Mouse (Mus musculus) ES-CJ7 (cell line): Measurements from ENCODE around the gene Sac3d1.
A peak's percentile ranks its signal among the peaks of the same experiment; 100 is the strongest.
"Not testable (repeated sequence)": the region's sequence is repeated elsewhere in the genome, so short reads cannot be mapped to it uniquely, and the experiment has no call there.

Source experiments
- DNase-seq: peaks from one replicate; pipeline ENCODE4 v3.0.0; 2011; ENCODE audit warnings: low read depth, low spot score

The Sac3d1 gene

DNA sequence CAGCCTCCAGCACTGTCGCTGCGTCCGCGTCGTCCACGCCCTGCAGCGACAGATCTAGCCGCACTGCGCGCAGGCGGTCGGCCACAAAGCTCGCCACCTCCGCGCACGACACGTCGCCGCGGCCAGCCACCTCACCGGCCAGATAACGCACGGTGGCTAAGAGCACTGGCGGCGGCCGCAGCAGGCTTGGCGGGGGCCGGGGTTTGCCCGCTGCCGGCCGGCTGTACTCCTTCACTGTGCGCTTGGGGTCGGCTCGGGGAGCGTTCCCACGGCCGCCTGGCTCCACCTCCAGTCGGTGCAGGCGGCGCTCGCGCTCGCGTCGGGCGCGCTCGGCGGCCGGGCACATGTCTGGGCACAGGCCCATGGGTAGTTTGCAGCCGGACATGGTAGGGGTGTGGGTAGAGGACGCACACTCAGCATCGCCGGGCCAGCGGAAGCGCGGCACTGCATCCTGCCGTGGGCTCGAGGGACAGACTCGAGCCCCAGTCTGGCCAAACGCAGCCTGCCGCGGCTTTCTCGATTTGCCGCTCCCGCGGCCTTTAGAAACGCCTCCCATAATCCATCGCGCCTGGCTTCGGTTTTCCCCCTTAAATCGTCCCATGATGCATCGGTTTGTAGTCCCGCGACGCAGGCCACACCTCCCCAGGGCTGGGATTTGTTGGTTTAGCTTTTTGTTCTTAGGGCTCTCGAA is at the start of gene Sac3d1:
Gene Sac3d1, minus strand, starts transcription at position 665 of the 691 bp plus-strand sequence.
- DNase-seq, result peak; percentile 94

DNA sequence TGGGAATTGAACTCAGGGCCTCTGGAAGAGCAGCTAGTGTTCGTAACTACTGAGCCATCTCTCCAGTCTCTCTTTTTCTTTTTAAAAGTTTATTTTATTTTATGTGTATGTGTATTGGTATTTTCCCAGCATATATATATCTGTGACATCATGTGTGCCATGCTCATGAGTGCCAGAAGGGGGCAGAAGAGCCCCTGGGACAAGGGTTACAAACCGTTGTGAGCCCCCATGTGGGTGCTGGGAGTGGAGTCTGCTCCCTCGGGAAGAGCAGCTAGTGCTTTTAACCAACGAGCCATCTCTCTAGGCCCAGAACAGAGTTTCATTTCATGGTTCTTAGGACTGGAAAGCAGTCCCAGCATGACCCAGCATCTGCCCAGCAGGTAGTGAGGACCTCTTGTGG is 48.3 kb upstream of the Sac3d1 start:
- DNase-seq, result peak; percentile 59

DNA sequence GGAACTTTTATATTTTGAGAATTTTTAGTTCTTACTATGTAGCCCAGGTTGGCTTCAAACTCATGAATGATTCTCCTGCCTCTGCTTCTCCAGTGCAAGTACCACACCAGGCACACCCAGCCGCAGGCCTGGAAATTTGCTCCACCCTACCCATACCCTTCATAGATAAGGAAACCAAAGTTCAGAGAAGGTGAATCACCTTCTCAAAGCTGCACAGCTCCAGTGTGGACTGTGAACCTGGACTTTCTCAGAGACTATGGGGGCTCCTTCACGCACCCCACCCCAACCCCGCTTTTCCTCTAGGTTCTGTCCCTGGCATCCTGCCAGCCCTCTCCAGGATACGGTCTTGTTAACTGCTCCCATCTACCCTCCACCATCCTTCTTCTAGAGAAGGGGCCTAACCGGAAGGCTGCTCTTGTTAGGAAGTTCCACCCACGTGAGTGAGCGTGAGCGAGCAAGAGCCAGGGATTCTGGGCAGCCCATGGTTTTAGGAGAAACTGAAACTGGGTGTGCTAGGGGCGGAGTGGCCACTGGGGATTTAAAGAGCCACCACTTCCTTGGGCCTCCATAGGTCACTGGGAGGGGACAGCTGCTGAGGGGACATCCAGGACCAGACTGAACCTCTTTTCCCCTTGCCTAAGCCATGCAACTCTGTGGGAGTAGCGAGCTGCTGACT is 45.6 kb upstream of the Sac3d1 start:
- no peak for DNase-seq

DNA sequence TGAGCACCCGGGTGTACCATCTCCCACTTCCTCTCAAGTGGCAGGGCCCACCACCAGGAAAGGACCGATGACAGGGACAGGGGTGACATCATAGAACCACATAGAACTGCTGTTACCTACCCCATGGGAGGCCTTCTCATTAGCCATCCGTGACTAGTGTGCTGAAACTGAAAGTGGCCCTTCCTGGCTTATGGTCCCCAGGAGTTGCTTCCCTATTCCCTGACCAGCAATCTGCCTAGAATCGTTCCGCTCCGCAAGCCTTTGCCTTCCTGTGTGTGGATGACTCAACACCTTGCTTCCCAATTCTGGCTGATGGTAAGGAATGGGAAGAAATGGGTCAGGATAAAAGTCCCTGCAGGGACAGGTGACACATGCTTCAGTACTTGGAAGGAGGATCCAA is 38.8 kb upstream of the Sac3d1 start:
- no peak for DNase-seq

DNA sequence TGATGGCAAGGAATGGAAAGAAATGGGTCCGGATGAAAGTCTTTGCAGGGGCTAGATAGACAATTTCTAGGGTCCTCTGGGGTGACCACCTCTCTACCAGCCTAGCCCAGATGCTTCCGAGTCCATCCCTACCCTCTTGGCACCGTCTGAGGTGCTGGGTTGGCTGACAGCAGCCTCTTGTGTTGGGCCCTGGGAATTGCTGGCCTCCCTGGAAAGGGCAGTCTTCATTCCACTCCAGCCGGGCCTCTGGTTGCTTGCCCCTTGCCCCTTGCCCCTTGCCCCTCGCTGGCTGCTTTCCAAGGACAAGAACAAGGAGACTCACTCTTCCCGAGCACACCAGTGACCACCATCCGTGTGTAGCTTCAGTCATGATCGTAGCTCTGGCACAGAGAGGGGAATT is 37.9 kb upstream of the Sac3d1 start:
- no peak for DNase-seq

DNA sequence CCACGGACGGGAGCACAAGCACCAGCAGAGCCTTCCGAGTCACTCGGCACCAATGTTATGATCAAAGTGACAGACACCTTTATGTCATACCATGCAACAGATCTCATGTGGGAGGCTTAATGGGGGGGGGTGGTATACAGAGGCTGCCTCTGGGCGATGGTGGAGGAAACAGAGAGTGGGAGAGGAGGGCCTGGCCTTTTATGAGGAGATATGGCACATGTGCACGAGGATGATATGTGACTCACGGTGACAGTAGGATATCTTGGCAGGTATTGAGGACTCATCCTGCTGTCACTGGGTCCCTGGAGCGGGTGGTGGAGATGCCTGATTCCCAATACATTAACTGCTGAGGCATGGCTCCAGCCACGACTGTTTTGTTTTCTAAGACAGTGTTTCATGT is 36.7 kb upstream of the Sac3d1 start:
- no peak for DNase-seq

DNA sequence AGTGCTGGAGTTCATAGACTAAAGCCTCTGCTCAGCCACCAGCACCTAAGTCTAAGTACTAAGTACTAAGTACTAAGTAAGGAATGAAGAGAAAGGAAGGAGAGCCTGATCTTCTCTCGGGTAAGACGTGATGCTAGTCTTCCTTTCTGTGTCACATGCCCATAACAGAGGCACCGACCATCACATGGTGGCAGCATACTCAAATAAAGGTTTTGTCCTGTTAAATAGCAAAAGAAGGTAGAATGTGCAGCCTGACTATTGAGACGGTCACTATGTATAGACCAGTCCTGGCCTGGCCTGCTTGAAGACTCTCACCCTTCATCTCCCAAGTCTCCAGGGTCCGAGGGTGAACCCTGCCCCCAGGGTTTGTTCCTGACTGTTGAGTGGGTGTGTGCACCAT is 26.4 kb upstream of the Sac3d1 start:
- DNase-seq, result no peak

DNA sequence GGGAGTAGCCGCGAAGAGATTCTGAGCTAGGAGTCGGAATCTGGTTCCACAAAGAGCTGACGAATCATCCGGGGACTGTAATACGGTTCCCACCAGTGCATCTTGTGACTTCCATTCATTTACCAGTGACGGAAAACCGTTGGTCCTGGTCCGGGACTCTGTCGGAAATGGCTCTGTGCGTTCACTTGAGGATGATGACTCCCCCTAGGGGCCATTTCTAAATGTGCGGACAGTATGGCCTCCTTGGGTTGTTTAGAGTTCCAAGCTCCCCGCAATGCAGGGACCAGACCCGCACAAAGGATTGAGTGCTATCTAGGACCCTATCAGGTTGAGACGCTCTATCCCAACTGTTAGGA is 22.9 kb upstream of the Sac3d1 start, which contains the start of gene Arl2:
Gene Arl2, minus strand, starts transcription at position 155 of the 356 bp plus-strand sequence.
- DNase-seq, result peak; percentile 97

DNA sequence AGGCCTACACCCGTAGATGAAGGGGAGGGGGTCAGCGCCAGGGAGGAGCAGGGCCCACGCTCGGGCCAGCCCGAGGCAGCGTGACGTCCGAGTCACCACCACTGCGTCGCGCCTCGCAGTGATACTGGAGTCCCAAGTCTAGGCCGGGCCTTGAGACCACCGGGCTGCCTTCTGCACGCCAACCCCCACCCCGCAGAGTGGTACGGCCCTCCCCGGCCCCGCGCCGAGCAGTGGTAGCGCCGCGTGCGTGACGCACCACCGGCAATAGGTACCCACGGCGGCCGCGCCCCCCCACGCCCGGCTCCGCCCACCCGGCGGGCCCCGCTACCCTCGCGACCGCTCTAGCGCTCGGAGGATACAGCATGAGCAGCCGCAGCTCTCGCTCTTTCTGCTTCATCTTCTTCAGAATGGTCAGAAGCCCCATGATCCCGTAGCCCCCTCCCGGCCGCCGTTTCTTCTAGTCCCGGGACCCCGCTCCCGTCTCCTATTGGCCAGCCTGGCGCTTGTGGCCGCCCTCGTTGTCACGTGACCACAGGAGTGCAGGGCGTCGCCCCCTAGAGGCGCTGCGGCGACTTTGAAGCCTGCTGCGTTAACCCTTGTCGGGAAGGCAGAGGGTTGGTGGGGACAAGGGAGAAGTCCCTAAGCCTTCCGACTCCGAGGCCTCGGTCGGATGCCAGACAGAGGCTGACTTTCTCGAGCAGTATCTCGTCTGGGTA is 22.4 kb upstream of the Sac3d1 start, which contains the start of gene Batf2:
Gene Batf2, plus strand, starts transcription at position 306 of the 716 bp plus-strand sequence.
- DNase-seq, result peak; percentile 98

DNA sequence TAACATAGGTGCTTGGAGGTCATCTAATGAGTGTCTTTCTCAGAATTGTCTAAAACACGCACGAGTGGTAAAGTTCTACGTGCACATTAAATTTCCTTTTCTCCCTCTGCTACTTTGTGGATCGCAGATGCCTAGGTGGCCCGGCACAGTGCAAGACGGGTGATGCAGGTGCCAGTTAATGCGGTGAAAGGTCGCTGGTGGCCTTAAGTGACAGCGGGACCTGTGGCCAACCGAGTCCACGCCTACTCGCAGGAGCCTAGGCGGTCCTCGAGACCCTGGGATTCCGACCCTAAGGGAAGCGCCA is 21.9 kb upstream of the Sac3d1 start:
- no peak for DNase-seq

DNA sequence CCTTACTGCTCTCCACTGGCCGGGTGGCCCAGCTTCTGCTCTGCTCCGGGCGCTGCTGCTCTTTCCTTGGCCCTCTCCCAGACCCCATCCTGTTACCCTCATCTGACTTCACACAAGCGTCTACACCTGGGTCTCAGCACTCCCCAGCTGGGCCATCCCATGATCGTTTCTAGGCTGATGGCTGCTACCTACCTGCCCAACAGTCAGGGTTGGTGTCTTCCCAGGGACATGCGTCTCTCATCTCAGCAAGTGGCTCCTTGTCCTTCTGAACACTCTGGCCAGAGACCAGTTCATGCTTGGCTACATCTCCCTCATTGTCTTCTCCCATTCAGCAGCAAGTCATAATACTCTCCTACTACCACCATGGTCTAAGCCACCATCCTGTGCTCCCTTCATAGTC is 21.3 kb upstream of the Sac3d1 start:
- DNase-seq, result no peak

DNA sequence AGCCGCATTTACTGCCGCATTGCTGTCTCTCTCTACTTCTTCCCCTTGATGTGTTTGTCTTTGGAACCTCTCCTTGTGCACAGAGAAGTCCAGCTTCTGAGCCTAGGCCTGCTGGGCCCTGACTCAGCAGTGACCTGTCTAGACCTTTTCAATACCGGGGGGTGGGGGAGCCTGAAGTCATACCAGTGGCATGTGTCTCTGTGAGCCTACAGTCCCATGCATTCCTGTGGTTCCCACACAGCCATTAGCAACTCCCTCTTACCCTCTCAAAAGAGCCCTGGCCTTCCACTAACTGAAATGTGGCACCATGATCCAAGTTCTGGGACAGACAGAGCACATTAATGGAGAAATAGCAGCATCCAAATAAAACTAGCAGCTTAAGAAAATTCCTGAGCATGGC is 17.9 kb upstream of the Sac3d1 start:
- no peak for DNase-seq

DNA sequence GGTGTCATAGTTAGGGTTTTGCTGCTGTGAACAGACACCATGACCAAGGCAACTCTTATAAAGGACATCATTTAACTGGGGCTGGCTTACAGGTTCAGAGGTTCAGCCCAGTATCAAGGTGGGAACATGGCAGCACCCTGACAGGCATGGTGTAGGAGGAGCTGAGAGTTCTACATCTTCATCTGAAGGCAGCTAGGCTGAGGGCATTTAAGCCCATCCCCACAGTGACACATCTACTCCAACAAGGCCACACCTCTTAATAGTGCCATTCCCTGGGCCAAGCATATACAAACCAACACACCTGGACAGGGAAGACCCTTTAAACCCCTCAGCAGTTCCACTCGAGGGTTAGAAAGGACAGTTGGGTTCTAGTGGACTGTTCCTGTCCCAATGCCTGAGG is 14.7 kb upstream of the Sac3d1 start:
- DNase-seq, result not testable (repeated sequence)

DNA sequence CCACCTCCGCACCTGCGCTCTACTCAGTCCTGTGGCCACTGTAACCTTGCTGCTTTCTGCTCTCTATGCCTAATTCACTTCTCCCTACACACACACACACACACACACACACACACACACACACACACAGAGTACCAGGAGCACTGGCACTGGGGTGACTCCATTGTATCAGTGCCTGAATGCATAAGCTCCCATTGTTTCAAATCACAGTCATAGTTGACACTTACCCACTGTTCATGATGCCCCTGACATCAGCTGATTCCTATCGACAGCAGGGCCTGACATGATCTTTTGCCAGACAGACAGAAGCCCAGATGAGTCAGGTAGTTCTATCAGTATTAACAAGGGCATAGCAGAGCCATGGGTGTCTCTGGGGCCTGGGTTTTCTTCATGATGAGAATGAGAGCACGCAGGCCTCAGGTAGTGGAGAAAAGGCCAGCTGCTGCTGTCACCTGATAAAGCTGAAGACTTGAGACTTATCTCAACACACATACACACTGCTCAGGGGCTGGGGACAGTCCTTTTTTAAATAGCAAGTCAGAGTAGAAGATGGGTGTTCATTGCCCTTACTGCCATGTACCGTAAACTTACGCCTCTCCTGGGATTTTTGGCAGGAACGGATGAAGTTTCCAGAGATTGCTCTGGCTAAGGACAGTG is 13.8 kb upstream of the Sac3d1 start:
- no peak for DNase-seq

DNA sequence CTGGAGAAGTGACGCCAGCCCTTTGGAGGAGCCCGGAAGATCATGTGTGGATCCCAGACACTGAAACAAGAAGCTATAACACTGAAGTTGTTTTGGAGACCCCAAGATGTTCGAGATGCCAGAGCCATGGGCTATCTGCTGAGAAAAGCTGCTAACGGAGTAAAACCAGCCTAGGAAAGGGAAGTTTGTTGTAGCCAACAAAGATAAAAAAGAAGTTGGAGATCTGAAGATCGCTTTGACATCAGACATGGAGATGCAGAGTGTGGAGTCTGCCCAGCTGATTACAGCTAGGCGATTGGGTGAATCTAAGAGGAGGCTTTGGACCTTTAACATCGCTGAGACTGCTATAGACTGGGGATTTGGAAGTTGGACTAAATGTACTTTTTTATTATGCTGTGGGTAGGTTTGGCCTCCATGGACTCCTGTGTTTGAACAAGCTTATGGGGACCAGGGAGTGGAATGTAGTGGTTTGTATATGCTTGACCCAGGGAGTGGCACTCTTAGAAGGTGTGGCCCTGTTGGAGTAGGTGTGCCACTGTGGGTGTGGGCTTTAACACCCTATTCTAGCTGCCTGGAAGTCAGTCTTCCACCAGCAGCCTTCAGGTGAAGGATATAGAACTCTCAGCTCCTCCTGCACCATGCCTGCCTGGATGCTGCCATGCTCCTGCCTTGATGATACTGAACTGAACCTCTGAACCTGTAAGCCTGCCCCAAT is 12.1 kb upstream of the Sac3d1 start:
- DNase-seq, result not testable (repeated sequence)

DNA sequence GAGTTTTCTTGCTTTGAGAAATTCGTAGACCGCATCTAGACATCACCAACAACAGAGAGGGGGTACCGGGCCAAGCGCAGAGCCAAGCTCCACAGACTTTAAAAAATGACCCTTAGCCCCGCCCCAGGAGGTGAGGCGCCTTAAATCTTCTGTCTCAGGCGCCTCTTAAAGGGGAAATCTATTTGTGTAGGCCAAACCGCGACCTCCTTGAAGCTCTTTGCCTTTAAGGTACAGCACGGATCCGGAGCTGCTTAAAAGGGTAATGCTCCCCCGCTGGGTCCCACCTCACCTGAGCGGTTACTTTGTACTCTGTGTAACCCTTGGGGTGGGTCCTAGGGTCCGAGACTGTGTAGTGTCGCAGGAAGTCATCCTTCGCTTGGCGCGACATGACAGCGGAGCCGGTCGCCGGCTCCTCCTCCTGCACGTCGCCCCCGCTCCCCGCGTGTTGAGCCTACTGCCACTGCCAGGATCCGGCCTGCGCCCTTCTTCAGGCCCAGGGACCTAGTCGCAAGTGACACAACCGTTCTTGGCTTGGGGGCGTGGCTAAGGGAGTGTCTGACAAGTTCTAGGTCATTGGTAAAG is 9.4 kb upstream of the Sac3d1 start, which contains the start of gene Snx15:
Gene Snx15, minus strand, starts transcription at position 545 of the 582 bp plus-strand sequence.
- DNase-seq, result peak; percentile 98

DNA sequence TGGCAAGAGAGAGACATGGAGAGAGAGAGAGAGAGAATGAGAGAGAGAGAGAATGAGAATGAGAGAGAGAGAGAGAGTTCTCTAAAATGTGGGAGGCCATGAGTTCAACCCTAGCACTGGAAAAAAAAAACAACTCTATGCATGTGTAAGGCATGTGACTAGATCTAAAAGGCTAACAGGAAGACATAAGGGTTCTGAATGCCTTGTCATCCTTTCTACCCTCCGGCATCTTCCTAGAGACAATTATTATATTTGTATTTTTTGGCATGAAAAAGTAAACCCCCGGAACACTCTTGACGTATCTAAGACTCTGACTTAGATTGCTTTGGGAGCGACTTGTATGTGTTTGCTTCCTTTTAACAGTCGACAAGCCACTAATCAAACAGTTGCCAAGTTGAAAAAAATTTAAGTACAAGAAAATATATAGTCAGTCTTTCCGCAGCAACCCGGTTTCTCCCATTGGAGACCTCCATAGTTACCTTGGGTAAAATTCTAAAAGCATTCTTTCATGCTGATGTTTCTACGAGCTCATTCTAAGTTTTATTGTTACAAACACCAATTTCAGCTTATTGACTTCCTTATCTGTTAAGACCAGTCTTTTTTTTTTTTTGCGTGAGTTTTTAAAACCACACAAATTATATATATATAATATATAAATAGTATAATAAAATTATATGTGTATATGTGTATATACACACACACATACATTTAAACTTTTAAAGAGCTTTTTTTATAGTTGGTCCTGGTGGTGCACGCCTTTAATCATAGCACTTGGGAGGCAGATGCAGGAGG is 8.5 kb upstream of the Sac3d1 start:
- no peak for DNase-seq

DNA sequence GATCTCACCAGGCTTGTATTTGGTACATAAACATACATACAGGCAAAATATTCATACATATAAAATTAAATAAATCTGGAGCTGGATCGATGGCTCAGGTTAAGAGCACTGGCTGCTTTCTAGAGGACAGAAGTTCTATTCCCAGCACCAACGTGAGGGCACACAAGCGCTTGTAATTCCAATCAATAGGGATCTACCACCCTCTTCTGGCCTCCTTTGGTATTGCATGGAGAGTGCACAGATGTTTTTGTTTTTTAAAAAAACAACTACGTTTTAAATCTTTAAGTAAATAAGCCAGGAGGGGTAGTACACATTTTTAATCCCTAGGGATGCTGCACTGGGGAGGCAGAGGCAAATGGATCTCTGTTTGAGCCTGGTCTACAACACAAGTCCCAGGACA is 7.8 kb upstream of the Sac3d1 start:
- peak; percentile 83 for DNase-seq

DNA sequence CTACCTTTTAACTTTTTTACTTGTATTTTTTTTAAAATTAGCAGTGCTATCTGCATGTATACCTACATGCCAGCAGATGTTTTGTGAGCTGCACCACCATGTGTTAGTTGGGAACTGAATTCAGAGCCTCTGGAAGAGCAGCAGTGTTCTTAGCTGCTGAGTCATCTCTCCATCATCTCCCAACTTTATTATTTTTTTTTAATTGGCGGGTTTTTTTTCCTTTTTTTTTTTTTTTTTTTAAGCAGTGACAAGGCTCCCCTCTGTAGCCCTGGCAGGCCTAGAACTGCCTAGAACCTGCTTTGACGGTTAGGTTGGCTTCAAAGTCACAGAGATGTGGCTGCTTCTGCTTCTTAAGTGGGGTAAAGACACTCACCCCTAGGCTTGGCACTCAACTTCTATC is 6.4 kb upstream of the Sac3d1 start:
- no peak for DNase-seq

DNA sequence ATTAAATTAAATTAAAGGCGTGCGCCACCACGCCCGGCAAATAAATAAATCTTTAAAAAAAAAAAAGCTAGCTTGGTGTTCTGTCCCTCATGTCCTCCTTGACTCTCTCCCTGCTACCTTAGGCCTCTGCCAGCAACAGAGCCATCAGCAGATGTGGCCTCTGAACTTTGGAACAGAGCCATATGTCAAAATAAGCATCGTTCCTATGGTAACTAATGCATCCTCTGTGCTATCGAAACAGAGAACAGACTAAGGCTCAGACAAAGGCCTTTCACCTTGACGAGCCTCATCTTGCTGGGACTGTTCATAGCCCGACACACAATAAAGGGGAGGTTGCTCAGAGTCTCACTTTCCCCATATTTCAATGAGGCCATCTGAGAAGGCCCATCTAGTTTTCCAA is 4.9 kb upstream of the Sac3d1 start:
- no peak for DNase-seq
